Mouse (Mus musculus) hindbrain, embryonic 16.5 days (tissue): Measurements from ENCODE around the gene Grcc10. TPM values are rescaled to one million over a fixed set of nuclear protein-coding genes. Genes with fewer than 3 reads are reported as not detected.
A peak's percentile ranks its signal among the peaks of the same experiment; 100 is the strongest.

Experiments
- ATAC-seq: fragments of 200-750 bp; cut with Nextera tagmentation; 2 replicates; pipeline ENCODE4 v1.8.0; 2017; ENCODE audit warnings: moderate TSS enrichment, moderate library complexity
- H3K27ac ChIP-seq: fragments of 300-500 bp; sonication (generic); 2 replicates; pipeline ENCODE4 v1.5.1; 2014; ENCODE audit warnings: low read depth, mild to moderate bottlenecking, control low read depth, low read length, moderate library complexity
- H3K27me3 ChIP-seq: fragments of 300-500 bp; sonication (generic); replicated peaks from 2 replicates; pipeline ENCODE4 v1.6.1; 2014; ENCODE audit warnings: low read length; ENCODE audit not compliant: control insufficient read depth, insufficient read depth
- H3K36me3 ChIP-seq: fragments of 300-500 bp; sonication (generic); 2 replicates; pipeline ENCODE4 v1.6.1; 2014; ENCODE audit warnings: mild to moderate bottlenecking, low read length, moderate library complexity, mixed read lengths; ENCODE audit not compliant: control insufficient read depth, insufficient read depth
- H3K4me1 ChIP-seq: fragments of 300-500 bp; sonication (generic); 2 replicates; pipeline ENCODE4 v1.6.1; 2014; ENCODE audit warnings: low read depth, low read length; ENCODE audit not compliant: control insufficient read depth, insufficient read depth
- H3K4me2 ChIP-seq: fragments of 300-500 bp; sonication (generic); 2 replicates; pipeline ENCODE4 v1.6.1; 2014; ENCODE audit warnings: mild to moderate bottlenecking, low read length, control low read depth, moderate library complexity
- H3K4me3 ChIP-seq: fragments of 300-500 bp; sonication (generic); 2 replicates; pipeline ENCODE4 v1.5.1; 2014; ENCODE audit warnings: mild to moderate bottlenecking, low read length, control low read depth, moderate library complexity
- H3K9ac ChIP-seq: fragments of 300-500 bp; sonication (generic); 2 replicates; pipeline ENCODE4 v1.6.1; 2014; ENCODE audit warnings: low read depth, mild to moderate bottlenecking, control low read depth, low read length, moderate library complexity
- H3K9me3 ChIP-seq: fragments of 300-500 bp; sonication (generic); 2 replicates; pipeline ENCODE4 v1.6.1; 2014; ENCODE audit warnings: mild to moderate bottlenecking, low read length, moderate library complexity; ENCODE audit not compliant: control insufficient read depth
- WGBS: fragments of 180-500 bp; shearing (Covaris S2); extraction: QIAGEN DNeasy Blood & Tissue Kit; methylation state at CpG from one replicate; pipeline ENCODE4 v1.1.7; 2014; 5-methylcytosine and 5-hydroxymethylcytosine counted together
- polyA plus RNA-seq: library from polyadenylated mRNA; unstranded; fragments of >200 nt; fragmentation: Nextera tagmentation; extraction: Ambion mirVana; gene quantifications from 2 replicates; pipeline ENCODE4 v1.2.1, GENCODE M21; 2015

The Grcc10 gene
- polyA plus RNA-seq, 1 experiment from 2014 or later: 645 TPM

GRCm38 (mm10) chr6:124759259-124759658 is 18.1 kb upstream of the Grcc10 start:
- H3K9me3 ChIP-seq: no peaks in the 10 kb centered on the region
- H3K4me3 ChIP-seq: no peak overlapping the region
- no peak overlapping the region for H3K9ac ChIP-seq
- ATAC-seq: no peak
- 3% methylated on average over 5 of the region's 5 CpGs for WGBS
- no peak overlapping the region for H3K4me2 ChIP-seq
- peaks cover 26% of the 10 kb centered on the region for H3K4me1 ChIP-seq
- H3K27me3 ChIP-seq: no peaks in the 10 kb centered on the region
- H3K36me3 ChIP-seq: no peaks in the 10 kb centered on the region
- H3K27ac ChIP-seq: peak overlapping the region; percentile 66

GRCm38 (mm10) chr6:124758849-124759232 is 17.7 kb upstream of the Grcc10 start:
- Histone ChIP-seq H3K4me3 (no peak overlapping the region), H3K9me3 (no peaks in the 10 kb centered on the region), H3K4me2 (no peak overlapping the region), H3K4me1 (peaks cover 30% of the 10 kb centered on the region), H3K9ac (0 out of 2 replicates have a peak overlapping the region, but pooled peaks have one; percentile 6), H3K27me3 (no peaks in the 10 kb centered on the region), H3K27ac (peak overlapping the region; percentile 66), H3K36me3 (no peaks in the 10 kb centered on the region)
- no peak for ATAC-seq
- WGBS: 50% methylated on average over 2 of the region's 2 CpGs

GRCm38 (mm10) chr6:124757909-124758848 is 17.0 kb upstream of the Grcc10 start:
- H3K27ac ChIP-seq: peak overlapping the region; percentile 99
- no peaks in the 10 kb centered on the region for H3K9me3 ChIP-seq
- WGBS: 18% methylated on average over 5 of the region's 5 CpGs
- H3K4me3 ChIP-seq: peak overlapping the region; percentile 80
- H3K27me3 ChIP-seq: no peaks in the 10 kb centered on the region
- peak; percentile 43 for ATAC-seq
- H3K9ac ChIP-seq: peak overlapping the region; percentile 97
- H3K36me3 ChIP-seq: no peaks in the 10 kb centered on the region
- peaks cover 34% of the 10 kb centered on the region for H3K4me1 ChIP-seq
- peak overlapping the region; percentile 80 for H3K4me2 ChIP-seq

- H3K4me1 ChIP-seq: peaks cover 34% of the 10 kb centered on the region
- H3K4me2 ChIP-seq: peak overlapping the region; percentile 80
- no peaks in the 10 kb centered on the region for H3K27me3 ChIP-seq
- H3K27ac ChIP-seq: peak overlapping the region; percentile 99
- H3K9me3 ChIP-seq: no peaks in the 10 kb centered on the region
- 2% methylated on average over 5 of the region's 5 CpGs for WGBS
- H3K9ac ChIP-seq: peak overlapping the region; percentile 97
- no peak for ATAC-seq
- H3K4me3 ChIP-seq: peak overlapping the region; percentile 80
- no peaks in the 10 kb centered on the region for H3K36me3 ChIP-seq
Measured at GRCm38 (mm10) chr6:124757351-124757880, 16.2 kb upstream of the Grcc10 start.

GRCm38 (mm10) chr6:124756652-124757350 is 15.6 kb upstream of the Grcc10 start:
- peak overlapping the region; percentile 80 for H3K4me2 ChIP-seq
- H3K4me3 ChIP-seq: peak overlapping the region; percentile 80
- H3K9ac ChIP-seq: peak overlapping the region; percentile 97
- H3K4me1 ChIP-seq: peaks cover 34% of the 10 kb centered on the region
- H3K36me3 ChIP-seq: no peaks in the 10 kb centered on the region
- H3K27ac ChIP-seq: peak overlapping the region; percentile 99
- H3K27me3 ChIP-seq: no peaks in the 10 kb centered on the region
- under 1% methylated on average over 47 of the region's 54 CpGs for WGBS
- H3K9me3 ChIP-seq: no peaks in the 10 kb centered on the region
- ATAC-seq: peak; percentile 75

- under 1% methylated on average over 40 of the region's 100 CpGs for WGBS
- Histone ChIP-seq H3K27me3 (no peaks in the 10 kb centered on the region), H3K9me3 (no peaks in the 10 kb centered on the region), H3K27ac (peak within 1 kb of the TSS; percentile 99), H3K4me2 (peak within 1 kb of the TSS; percentile 80), H3K4me1 (peaks cover 34% of the 10 kb centered on the region), H3K4me3 (peak within 1 kb of the TSS; percentile 80), H3K9ac (peak within 1 kb of the TSS; percentile 97), H3K36me3 (no peaks in the 10 kb centered on the region)
- ATAC-seq: peak; percentile 50
Measured at GRCm38 (mm10) chr6:124755831-124756595, 14.8 kb upstream of the Grcc10 start, which contains the start of the genes Gm45234 and Atn1. TSS of gene Gm45234 (minus strand) at chr6:124756021. TSS of gene Atn1 (minus strand) at chr6:124756524.

GRCm38 (mm10) chr6:124755306-124755705 is 14.1 kb upstream of the Grcc10 start:
- Histone ChIP-seq H3K4me3 (peak overlapping the region; percentile 80), H3K36me3 (no peaks in the 10 kb centered on the region), H3K9ac (peak overlapping the region; percentile 97), H3K27me3 (no peaks in the 10 kb centered on the region), H3K4me1 (peaks cover 34% of the 10 kb centered on the region), H3K9me3 (no peaks in the 10 kb centered on the region), H3K27ac (peak overlapping the region; percentile 99), H3K4me2 (peak overlapping the region; percentile 80)
- WGBS: 0% methylated on average over 3 of the region's 3 CpGs
- no peak for ATAC-seq

GRCm38 (mm10) chr6:124753861-124754260 is 12.7 kb upstream of the Grcc10 start:
- peak overlapping the region; percentile 80; the same call in 1 of the 2 replicates for H3K4me2 ChIP-seq
- ATAC-seq: no peak
- peaks cover 31% of the 10 kb centered on the region for H3K4me1 ChIP-seq
- H3K36me3 ChIP-seq: peaks cover 7% of the 10 kb centered on the region; the same call in 1 of the 2 replicates
- no peak overlapping the region for H3K27ac ChIP-seq
- H3K9me3 ChIP-seq: no peaks in the 10 kb centered on the region
- H3K4me3 ChIP-seq: no peak overlapping the region
- no peak overlapping the region for H3K9ac ChIP-seq
- no peaks in the 10 kb centered on the region for H3K27me3 ChIP-seq
- WGBS: 94% methylated on average over 2 of the region's 2 CpGs
